Mouse (Mus musculus) left cerebral cortex, postnatal 36 days (tissue): ENCODE data around the gene Rtkn. TPM values are rescaled to one million over a fixed set of nuclear protein-coding genes. Genes with fewer than 3 reads are reported as not detected.

Experiments
- DNase-seq, 2 experiments: peaks; one replicate each; pipeline ENCODE4 v3.0.0; 2021 to 2022; ENCODE audit warnings: low spot score in 2 of 2, mixed read lengths in 1 of 2
- intact Hi-C: fragments of 180-260 bp; cut with DNase I; formaldehyde crosslinking; loops from one replicate; pipeline ENCODE4 v1.15.1; 2025
- total RNA-seq, 2 experiments: library from RNA; stranded (reverse); gene quantifications; 2 replicates each; pipeline ENCODE4 v1.2.3; 2021

The Rtkn gene
- 100 to 1,000 TPM in 1 of 2 experiments, 10 to 100 TPM in 1; 88.7 to 105 TPM for total RNA-seq

DNA sequence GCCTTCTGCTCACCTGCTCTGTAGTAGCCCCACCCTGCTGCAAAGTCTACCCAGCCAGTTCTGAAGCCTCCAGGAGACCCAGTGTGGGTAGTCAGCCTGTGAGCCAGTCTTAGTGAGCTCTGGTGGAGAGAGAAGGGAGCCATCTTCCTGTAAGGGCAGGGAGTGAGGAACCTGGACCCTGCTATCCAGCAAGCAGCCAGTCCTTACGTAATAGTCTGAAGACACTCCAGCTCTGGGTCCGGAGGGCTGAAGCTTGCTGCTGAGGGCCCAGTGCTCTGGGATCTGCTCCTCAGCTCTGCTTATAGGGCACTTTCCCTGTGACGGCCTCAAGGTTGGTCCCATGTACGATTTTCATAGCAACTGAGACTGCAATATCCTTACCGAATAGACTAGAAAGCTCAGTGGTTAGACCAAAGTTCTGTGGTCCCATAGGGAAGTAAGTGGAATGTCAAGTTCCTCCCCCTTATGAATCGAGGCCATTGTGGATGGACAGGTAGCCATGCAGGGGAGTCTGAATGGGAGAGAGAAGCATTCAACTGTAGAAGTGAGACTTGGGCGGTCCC lies at the start of gene Rtkn:
TSS of gene Rtkn (plus strand) at position 513 of the 563 bp plus-strand sequence.
- no peak for DNase-seq
- intact Hi-C loops = no loop called here

DNA sequence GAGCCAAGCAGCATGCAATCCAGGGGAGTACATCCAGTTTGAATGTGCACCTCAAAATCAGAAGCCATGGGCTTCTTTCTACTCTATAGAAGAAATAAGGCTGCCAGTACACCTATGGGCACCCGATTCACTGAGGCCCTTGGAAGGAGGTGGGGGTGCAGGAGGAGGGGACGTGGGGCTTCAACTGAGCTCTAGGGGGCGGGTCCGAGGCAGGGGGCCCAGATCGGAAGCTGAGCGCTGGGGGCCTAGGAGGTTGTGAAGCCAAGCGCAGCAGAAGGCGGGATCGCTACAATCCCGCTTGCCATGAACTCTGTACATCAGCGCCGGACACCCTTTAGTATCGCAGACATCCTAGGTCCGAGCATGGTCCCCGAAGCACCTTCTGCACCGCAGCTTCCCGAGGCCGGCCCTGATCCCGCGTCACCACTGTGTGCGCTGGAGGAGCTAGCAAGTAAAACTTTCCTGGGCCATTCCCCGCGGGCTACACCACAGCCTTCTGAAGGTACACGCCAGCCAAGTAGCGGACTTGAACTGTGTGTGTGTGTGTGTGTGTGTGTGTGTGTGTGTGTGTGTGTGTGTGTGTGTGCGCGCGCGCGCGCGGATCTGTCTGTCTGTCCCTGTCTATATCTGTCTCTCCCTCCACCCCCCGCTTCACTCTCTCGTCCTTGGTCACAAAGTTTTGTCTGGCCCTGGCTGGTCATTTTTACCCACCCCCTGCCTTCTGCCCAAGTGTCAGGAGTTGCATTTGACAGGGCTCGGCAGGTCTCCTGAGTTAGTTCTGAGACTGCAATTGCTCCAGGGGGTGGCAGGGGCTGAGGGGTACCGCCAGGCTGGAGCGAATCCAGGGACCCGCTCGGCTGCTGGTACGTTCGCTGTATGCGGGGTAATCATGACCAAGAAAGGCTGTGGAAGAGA lies 48.9 kb upstream of the Rtkn start, which contains the start of gene Lbx2:
TSS of gene Lbx2 (plus strand) at position 247 of the 915 bp plus-strand sequence.
- no peak for DNase-seq
- intact Hi-C loops = no loop called here

GRCm38 (mm10) chr6:83087205-83087925 lies 47.9 kb upstream of the Rtkn start:
- intact Hi-C loops = no loop called here

GRCm38 (mm10) chr6:83087926-83088260 lies 47.4 kb upstream of the Rtkn start:
- intact Hi-C loops = no loop called here
- DNase-seq = no peak

More at GRCm38 (mm10) chr6:83087205-83087925, 47.9 kb upstream of the Rtkn start:
- no peak for DNase-seq

DNA sequence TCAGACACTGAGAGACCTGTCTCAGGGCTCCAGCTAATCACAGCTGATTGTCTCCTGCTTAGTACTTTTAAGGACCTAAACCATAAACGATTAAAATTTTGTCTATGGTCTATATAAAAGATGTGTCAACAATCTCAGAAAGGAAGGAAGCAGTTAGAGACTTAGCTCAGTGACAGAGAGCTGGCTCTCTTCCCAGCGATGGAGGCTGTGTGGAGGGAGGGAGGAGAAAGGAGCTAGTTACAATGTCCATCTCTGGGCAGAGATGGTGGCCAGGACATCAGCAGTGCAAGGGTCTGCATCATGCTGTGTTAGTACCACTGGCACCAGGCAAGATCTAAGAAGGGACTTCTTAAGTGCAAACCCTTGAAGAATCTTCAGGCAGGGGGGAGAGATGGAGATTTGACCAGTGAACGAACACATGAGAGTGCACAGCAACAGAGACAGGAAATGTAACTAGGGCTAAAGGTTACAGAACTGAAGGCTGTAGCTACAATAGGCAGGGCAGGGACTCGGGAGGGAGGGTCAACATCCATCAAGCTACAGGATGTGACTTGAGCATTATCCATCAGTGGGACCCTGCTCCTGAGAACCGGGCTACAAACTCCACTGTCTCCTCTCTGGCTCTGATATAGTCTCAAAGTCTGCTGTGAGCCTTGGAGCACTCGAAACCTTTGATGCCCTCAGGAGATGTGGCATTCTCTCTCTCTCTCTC lies 42.7 kb upstream of the Rtkn start:
- no peak for DNase-seq
- intact Hi-C loops = no loop called here

DNA sequence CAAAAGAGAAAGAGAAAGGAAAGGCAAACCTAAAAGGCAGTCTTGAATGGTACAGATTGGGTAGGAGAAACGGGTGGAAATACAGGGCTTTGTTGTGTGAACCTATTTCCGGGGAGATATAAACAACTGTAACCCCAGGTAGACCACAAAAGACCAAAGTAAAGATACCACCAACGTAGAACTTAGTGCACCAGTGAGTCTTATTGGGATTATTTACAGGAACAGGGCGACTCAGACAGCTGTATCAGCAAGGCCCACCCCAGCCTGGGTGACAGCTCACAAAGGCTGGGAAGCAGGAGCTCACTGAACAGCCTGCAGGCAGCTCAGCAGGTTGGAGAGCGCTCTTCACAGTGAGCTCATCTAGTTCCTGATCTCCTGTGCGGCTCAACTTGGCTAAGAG lies 39.3 kb upstream of the Rtkn start:
- intact Hi-C loops = no loop called here

GRCm38 (mm10) chr6:83098411-83098810 lies 36.9 kb upstream of the Rtkn start:
- intact Hi-C loops = no loop called here
- DNase-seq = no peak

More for the DNA sequence above, 39.3 kb upstream of the Rtkn start:
- no peak for DNase-seq

DNA sequence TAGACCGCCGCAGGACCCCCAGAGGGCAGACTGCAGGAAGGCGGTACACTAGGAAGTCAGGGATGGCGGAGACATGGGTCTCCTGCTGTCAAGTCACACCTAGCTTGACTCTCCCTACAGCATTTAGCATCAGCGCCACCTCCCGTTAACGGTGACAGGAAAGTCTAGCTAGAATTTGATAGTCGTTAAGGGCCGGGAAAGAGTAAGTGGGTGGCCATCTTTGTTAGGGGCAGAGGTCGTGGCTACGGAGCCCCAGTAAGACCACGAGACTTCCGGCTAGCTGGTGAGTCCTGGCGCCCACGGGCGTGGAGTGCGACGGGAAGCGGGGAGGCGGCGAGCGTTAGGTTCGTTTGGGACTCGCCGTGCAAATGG lies 34.0 kb upstream of the Rtkn start, which contains the start of the genes Ccdc142 and Gm42688:
TSS of gene Ccdc142 (plus strand) at position 286 of the 372 bp plus-strand sequence.
TSS of gene Gm42688 (plus strand) at position 302 of the 372 bp plus-strand sequence.
- DNase-seq = peak; percentile 88
- intact Hi-C loops = loop anchor here (1.0 to 2.0 kb wide), 3 partner anchors 23 to 105 kb away; partner anchors contain the start of genes Aup1 and Htra2

GRCm38 (mm10) chr6:83101688-83102556 lies 33.3 kb upstream of the Rtkn start:
- DNase-seq = peak in 1 of 2 experiments; percentile 67
- intact Hi-C loops = loop anchor here (1.0 to 2.0 kb wide), 3 partner anchors 23 to 106 kb away; partner anchors contain the start of genes Aup1 and Htra2

DNA sequence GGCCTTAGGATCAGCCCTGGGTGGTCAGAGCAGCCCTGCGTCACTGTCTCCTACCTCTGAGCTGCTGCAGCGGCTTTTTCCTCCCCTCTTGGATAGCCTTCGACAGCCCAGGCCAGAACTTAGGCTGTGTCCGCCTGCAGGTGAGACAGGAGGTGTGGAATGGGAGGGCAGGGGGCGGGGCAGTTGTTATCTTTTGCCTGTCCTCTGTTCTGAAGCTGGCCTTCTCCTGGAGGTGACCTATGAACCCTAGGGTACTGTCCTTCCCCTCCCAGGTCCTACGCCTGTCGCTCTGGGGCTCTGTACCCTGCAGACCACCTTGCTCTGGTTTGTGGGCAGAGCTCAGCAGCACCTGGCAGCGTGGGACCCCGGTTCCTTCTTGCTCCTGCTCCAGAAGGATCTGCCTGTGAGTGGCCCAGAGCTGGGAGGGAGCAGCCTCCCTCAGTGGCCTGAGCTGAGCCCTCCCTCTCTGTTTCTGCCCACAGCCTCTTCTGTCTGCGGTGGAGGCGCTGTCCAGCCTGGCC lies 32.1 kb upstream of the Rtkn start:
- DNase-seq = no peak
- intact Hi-C loops = no loop called here

DNA sequence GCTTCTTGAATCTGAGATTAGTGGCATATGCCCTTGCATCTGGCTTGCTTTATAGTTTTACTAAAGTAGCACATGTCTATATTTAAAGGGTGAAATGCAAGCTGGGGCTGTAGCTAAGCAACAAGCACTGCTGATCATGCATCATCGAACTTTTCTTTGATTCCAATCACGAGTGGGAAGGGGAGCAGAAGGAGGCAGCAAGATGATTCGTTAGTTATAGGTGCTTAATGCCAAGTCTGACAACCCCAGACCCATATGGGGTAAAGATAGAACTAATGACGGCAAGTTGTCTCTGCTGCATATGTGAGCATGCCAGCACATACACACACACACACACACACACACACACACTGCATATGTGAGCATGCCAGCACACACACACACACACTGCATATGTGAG lies 31.1 kb upstream of the Rtkn start:
- intact Hi-C loops = no loop called here
- no peak for DNase-seq

DNA sequence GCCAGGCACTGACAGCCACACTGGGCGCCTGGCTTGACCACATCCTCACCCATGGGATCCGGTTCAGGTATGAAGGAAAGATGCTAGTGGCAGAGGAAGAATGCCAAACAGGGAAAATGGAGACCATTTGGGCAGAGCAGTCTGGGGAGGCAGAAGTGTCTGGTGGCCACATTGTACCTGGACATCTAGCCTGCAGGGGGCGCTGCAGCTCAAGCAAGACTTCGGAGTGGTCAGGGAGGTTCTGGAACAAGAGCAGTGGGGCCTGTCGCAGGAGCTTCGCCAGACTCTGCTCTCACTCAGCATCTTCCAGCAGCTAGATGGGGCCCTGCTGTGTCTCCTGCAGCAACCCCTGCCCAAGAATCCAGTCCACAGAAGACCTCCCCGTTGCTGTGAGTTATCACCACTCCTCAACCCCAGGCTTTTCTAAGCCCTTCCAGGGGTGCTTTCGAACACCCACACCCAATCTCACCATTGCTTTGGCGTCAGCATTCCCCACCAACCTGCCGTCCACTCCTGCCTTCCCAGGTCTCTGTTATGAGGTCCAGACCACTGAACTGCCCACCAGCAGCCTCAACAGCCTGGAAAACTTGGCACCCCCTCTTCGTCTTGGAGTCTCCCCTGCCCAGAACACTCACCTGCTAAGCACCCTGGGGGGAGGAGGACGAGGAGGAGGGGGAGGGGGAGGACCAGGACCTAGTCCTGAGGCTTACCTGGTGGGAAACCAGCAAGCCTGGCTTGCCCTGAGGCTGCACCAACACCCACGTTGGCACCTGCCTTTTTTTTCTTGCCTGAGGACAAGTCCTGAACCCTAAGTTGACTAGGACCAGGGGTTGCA lies 27.5 kb upstream of the Rtkn start:
- intact Hi-C loops = no loop called here
- no peak for DNase-seq

GRCm38 (mm10) chr6:83108762-83109668 lies 26.2 kb upstream of the Rtkn start, which contains the start of gene Mrpl53:
Mrpl53 (plus strand) TSS chr6:83109040.
- intact Hi-C loops = no loop called here
- peak; percentile 86 to 87 for DNase-seq

GRCm38 (mm10) chr6:83111510-83112136 lies 23.6 kb upstream of the Rtkn start:
- intact Hi-C loops = loop anchor here (10.0 kb wide), 1 partner anchor 213 kb away; the partner anchor contains the start of genes Mob1a and Mthfd2
- no peak for DNase-seq

GRCm38 (mm10) chr6:83115011-83115671 lies 20.1 kb upstream of the Rtkn start, which contains the start of gene Mogs:
Mogs (plus strand) TSS chr6:83115496.
- intact Hi-C loops = loop anchor here (10.0 kb wide), 1 partner anchor 210 kb away; the partner anchor contains the start of genes Mob1a and Mthfd2
- DNase-seq = peak; percentile 92 to 94
